Mouse (Mus musculus): ENCODE measurements at regions not wholly inside any gene's neighbourhood (a gene's known extent, or its start where the extent isn't known, plus 50 kb on each side); places are given as distances from the start of the nearest gene placed in this dataset.
A peak's percentile ranks its signal among the peaks of the same experiment; 100 is the strongest.

GRCm38 (mm10) chr13:6059515-6060228 is 198.4 kb downstream of the Klf6 start:
- DNase-seq (ENCODE audit: low read depth), result peak; percentile 92

GRCm38 (mm10) chr13:6060229-6060845 is 199.1 kb downstream of the Klf6 start:
- DNase-seq (ENCODE audit: low read depth), result no peak

GRCm38 (mm10) chr13:6062305-6062704 is 201.0 kb downstream of the Klf6 start:
- DNase-seq (ENCODE audit: low read depth), result no peak

GRCm38 (mm10) chr13:6062729-6063386 is 201.6 kb downstream of the Klf6 start:
- DNase-seq (ENCODE audit: low read depth), result peak; percentile 61

- no peak for DNase-seq (ENCODE audit: low read depth)
Measured at GRCm38 (mm10) chr13:6076978-6077825, 215.9 kb downstream of the Klf6 start.

- no peak for DNase-seq (ENCODE audit: low read depth)
Measured at GRCm38 (mm10) chr13:6085891-6086290, 224.6 kb downstream of the Klf6 start.

- DNase-seq (ENCODE audit: low read depth), result no peak
Measured at GRCm38 (mm10) chr13:6109018-6109657, 247.9 kb downstream of the Klf6 start.

- DNase-seq (ENCODE audit: low read depth), result no peak
Measured at GRCm38 (mm10) chr13:6119703-6120102, 258.4 kb downstream of the Klf6 start.

- no peak for DNase-seq (ENCODE audit: low read depth)
Measured at GRCm38 (mm10) chr13:6127311-6127710, 266.0 kb downstream of the Klf6 start.

- DNase-seq (ENCODE audit: low read depth), result no peak
Measured at GRCm38 (mm10) chr13:6128903-6129302, 267.6 kb downstream of the Klf6 start.

- DNase-seq (ENCODE audit: low read depth), result no peak
Measured at GRCm38 (mm10) chr13:6131363-6131762, 270.1 kb downstream of the Klf6 start.

- no peak for DNase-seq (ENCODE audit: low read depth)
Measured at GRCm38 (mm10) chr13:6137170-6137569, 275.9 kb downstream of the Klf6 start.

GRCm38 (mm10) chr13:6142771-6143170 is 281.5 kb downstream of the Klf6 start:
- DNase-seq (ENCODE audit: low read depth), result no peak

- peak; percentile 13 for DNase-seq (ENCODE audit: low read depth)
Measured at GRCm38 (mm10) chr13:6153657-6154056, 292.4 kb downstream of the Klf6 start.

GRCm38 (mm10) chr13:6156191-6156590 is 294.9 kb downstream of the Klf6 start:
- no peak for DNase-seq (ENCODE audit: low read depth)

GRCm38 (mm10) chr13:6157029-6157428 is 295.7 kb downstream of the Klf6 start:
- no peak for DNase-seq (ENCODE audit: low read depth)

- DNase-seq (ENCODE audit: low read depth), result no peak
Measured at GRCm38 (mm10) chr13:6157946-6158345, 296.7 kb downstream of the Klf6 start.

- DNase-seq (ENCODE audit: low read depth), result no peak
Measured at GRCm38 (mm10) chr13:6159412-6159811, 298.1 kb downstream of the Klf6 start.

GRCm38 (mm10) chr13:6165916-6166315 is 304.6 kb downstream of the Klf6 start:
- DNase-seq (ENCODE audit: low read depth), result no peak

- no peak for DNase-seq (ENCODE audit: low read depth)
Measured at GRCm38 (mm10) chr13:6167055-6167761, 305.9 kb downstream of the Klf6 start.

- no peak for DNase-seq (ENCODE audit: low read depth)
Measured at GRCm38 (mm10) chr13:6173095-6173494, 311.8 kb downstream of the Klf6 start.
